Mouse (Mus musculus) MEL (cell line): ENCODE measurements at regions not wholly inside any gene's neighbourhood (a gene's known extent, or its start where the extent isn't known, plus 50 kb on each side); places are given as distances from the start of the nearest gene placed in this dataset.

Source experiments
- DNase-seq: peaks from one replicate; pipeline ENCODE4 v3.0.0; 2011; ENCODE audit warnings: low read depth, low spot score
- H3K27ac ChIP-seq: 2 replicates; pipeline ENCODE4 v1.5.1; 2012; ENCODE audit warnings: low read depth, mild to moderate bottlenecking, control low read depth, low read length, moderate library complexity; ENCODE audit not compliant: control insufficient read depth
- H3K27me3 ChIP-seq, 2 experiments: fragments of 150-350 bp in 1 of 2; sonication (generic) in 1 of 2; 2 replicates each; pipeline ENCODE4 v1.6.1; 2012; ENCODE audit warnings: low read length in 2 of 2, mild to moderate bottlenecking in 2 of 2, improper control_type of control experiment in 1 of 2, moderate library complexity in 1 of 2; ENCODE audit not compliant: insufficient read depth in 2 of 2, control insufficient read depth in 1 of 2
- H3K36me3 ChIP-seq, 2 experiments: 2 replicates each; pipeline ENCODE4 v1.6.1; 2012 to 2014; ENCODE audit warnings: low read length in 2 of 2, improper control_type of control experiment in 1 of 2, inconsistent platforms in 1 of 2, mild to moderate bottlenecking in 1 of 2; ENCODE audit not compliant: insufficient read depth in 2 of 2, control insufficient read depth in 1 of 2
- H3K4me1 ChIP-seq, 2 experiments: fragments of 150-350 bp in 1 of 2; sonication (generic) in 1 of 2; 2 replicates each; pipeline ENCODE4 v1.6.1; 2012; ENCODE audit warnings: low read length in 2 of 2, improper control_type of control experiment in 1 of 2, mild to moderate bottlenecking in 1 of 2; ENCODE audit not compliant: insufficient read depth in 2 of 2, control insufficient read depth in 1 of 2
- H3K4me3 ChIP-seq, 2 experiments: fragments of 150-350 bp in 1 of 2; sonication (generic) in 1 of 2; 2 replicates each; pipeline ENCODE4 v1.5.1; 2012; ENCODE audit warnings: low read depth in 2 of 2, low read length in 2 of 2, mild to moderate bottlenecking in 2 of 2, moderate library complexity in 2 of 2, control low read depth in 1 of 2, improper control_type of control experiment in 1 of 2; ENCODE audit not compliant: control insufficient read depth in 1 of 2, insufficient read depth in 1 of 2
- H3K79me2 ChIP-seq: 2 replicates; pipeline ENCODE4 v1.6.1; 2012; ENCODE audit warnings: mild to moderate bottlenecking, low read length, moderate library complexity; ENCODE audit not compliant: control insufficient read depth, poor library complexity, insufficient read depth
- H3K9ac ChIP-seq: 2 replicates; pipeline ENCODE4 v1.6.1; 2012; ENCODE audit warnings: low read depth, mild to moderate bottlenecking, control low read depth, low read length, moderate library complexity; ENCODE audit not compliant: control insufficient read depth, poor library complexity, severe bottlenecking
- H3K9me3 ChIP-seq: fragments of 150-350 bp; sonication (generic); replicated peaks from 2 replicates; pipeline ENCODE4 v1.6.1; 2012; ENCODE audit warnings: mild to moderate bottlenecking, low read length, improper control_type of control experiment, moderate library complexity; ENCODE audit not compliant: insufficient read depth
- CHD2 ChIP-seq: IDR thresholded peaks from 2 replicates; pipeline ENCODE4 v1.6.1; 2011; ENCODE audit warnings: low read length, improper control_type of control experiment
- CTCF ChIP-seq, 3 experiments: IDR thresholded peaks in 2 of 3; conservative IDR thresholded peaks in 1 of 3; 2 replicates each; pipeline ENCODE4 v1.5.1; 2011 to 2012; ENCODE audit warnings: low read length in 3 of 3, low read depth in 2 of 3, mild to moderate bottlenecking in 2 of 3, improper control_type of control experiment in 1 of 3, inconsistent platforms in 1 of 3, mixed read lengths in 1 of 3, moderate library complexity in 1 of 3; ENCODE audit not compliant: control insufficient read depth in 1 of 3, insufficient read depth in 1 of 3, poor library complexity in 1 of 3, severe bottlenecking in 1 of 3
- ELF1 ChIP-seq: IDR thresholded peaks from 2 replicates; pipeline ENCODE4 v1.6.1; 2014; ENCODE audit warnings: low read depth, mild to moderate bottlenecking, inconsistent platforms, low read length, improper control_type of control experiment, moderate library complexity
- EP300 ChIP-seq, 2 experiments: IDR thresholded peaks; 2 replicates each; pipeline ENCODE4 v1.6.1; 2011; ENCODE audit warnings: improper control_type of control experiment in 2 of 2, low read length in 2 of 2, low read depth in 1 of 2, mild to moderate bottlenecking in 1 of 2
- ETS1 ChIP-seq: IDR thresholded peaks from 2 replicates; pipeline ENCODE4 v1.6.1; 2012; ENCODE audit warnings: low read depth, mild to moderate bottlenecking, inconsistent platforms, low read length, improper control_type of control experiment, moderate library complexity
- GABPA ChIP-seq: IDR thresholded peaks from 2 replicates; pipeline ENCODE4 v1.6.1; 2012; ENCODE audit warnings: low read depth, mild to moderate bottlenecking, inconsistent platforms, low read length, improper control_type of control experiment, moderate library complexity
- HCFC1 ChIP-seq: IDR thresholded peaks from 2 replicates; pipeline ENCODE4 v1.6.1; 2012; ENCODE audit warnings: low read depth, mild to moderate bottlenecking, inconsistent platforms, low read length, improper control_type of control experiment, moderate library complexity
- JUND ChIP-seq: IDR thresholded peaks from 2 replicates; pipeline ENCODE4 v1.6.1; 2011; ENCODE audit warnings: low read depth, mild to moderate bottlenecking, improper control_type of control experiment, low read length
- KAT2A ChIP-seq: conservative IDR thresholded peaks from 2 replicates; pipeline ENCODE4 v1.6.1; 2012; ENCODE audit warnings: low read depth, low read length, improper control_type of control experiment, inconsistent platforms
- MAFK ChIP-seq: IDR thresholded peaks from 2 replicates; pipeline ENCODE4 v1.6.1; 2011; ENCODE audit warnings: low read depth, mild to moderate bottlenecking, low read length, improper control_type of control experiment, borderline replicate concordance
- MAZ ChIP-seq: IDR thresholded peaks from 2 replicates; pipeline ENCODE4 v1.6.1; 2012; ENCODE audit warnings: low read depth, mild to moderate bottlenecking, inconsistent platforms, low read length, improper control_type of control experiment
- MXI1 ChIP-seq: IDR thresholded peaks from 2 replicates; pipeline ENCODE4 v1.6.1; 2011; ENCODE audit warnings: mild to moderate bottlenecking, low read depth, low read length, improper control_type of control experiment
- MYC ChIP-seq: IDR thresholded peaks from 2 replicates; pipeline ENCODE4 v1.6.1; 2011; ENCODE audit warnings: low read depth, mild to moderate bottlenecking, low read length, improper control_type of control experiment, moderate library complexity
- NELFE ChIP-seq: IDR thresholded peaks from 2 replicates; pipeline ENCODE4 v1.6.1; 2011; ENCODE audit warnings: low read depth, low read length, improper control_type of control experiment
- POLR2A ChIP-seq, 2 experiments: IDR thresholded peaks; 2 replicates each; pipeline ENCODE4 v1.6.1; 2011 to 2012; ENCODE audit warnings: low read length in 2 of 2, mild to moderate bottlenecking in 2 of 2, control low read depth in 1 of 2, improper control_type of control experiment in 1 of 2, low read depth in 1 of 2, moderate library complexity in 1 of 2; ENCODE audit not compliant: control insufficient read depth in 1 of 2, insufficient read depth in 1 of 2, poor library complexity in 1 of 2
- POLR2AphosphoS2 ChIP-seq: IDR thresholded peaks from 2 replicates; pipeline ENCODE4 v1.6.1; 2011; ENCODE audit warnings: low read length, improper control_type of control experiment
- RAD21 ChIP-seq: IDR thresholded peaks from 2 replicates; pipeline ENCODE4 v1.6.1; 2011; ENCODE audit warnings: mild to moderate bottlenecking, low read depth, low read length, improper control_type of control experiment
- TBP ChIP-seq: IDR thresholded peaks from 2 replicates; pipeline ENCODE4 v1.8.0; 2011; ENCODE audit warnings: low read depth, low read length, improper control_type of control experiment
- TCF12 ChIP-seq: IDR thresholded peaks from 2 replicates; pipeline ENCODE4 v1.6.1; 2014; ENCODE audit warnings: low read depth, mild to moderate bottlenecking, inconsistent platforms, low read length, improper control_type of control experiment, moderate library complexity
- UBTF ChIP-seq: IDR thresholded peaks from 2 replicates; pipeline ENCODE4 v1.6.1; 2012; ENCODE audit warnings: low read depth, mild to moderate bottlenecking, inconsistent platforms, low read length, improper control_type of control experiment, moderate library complexity, borderline replicate concordance; ENCODE audit not compliant: insufficient read depth
- USF1 ChIP-seq: IDR thresholded peaks from 2 replicates; pipeline ENCODE4 v1.6.1; 2014; ENCODE audit warnings: low read depth, mild to moderate bottlenecking, inconsistent platforms, low read length, improper control_type of control experiment, moderate library complexity
- USF2 ChIP-seq, 2 experiments: IDR thresholded peaks; 2 replicates each; pipeline ENCODE4 v1.6.1; 2011 to 2012; ENCODE audit warnings: improper control_type of control experiment in 2 of 2, low read length in 2 of 2, borderline replicate concordance in 1 of 2, inconsistent platforms in 1 of 2, low read depth in 1 of 2, mild to moderate bottlenecking in 1 of 2; ENCODE audit not compliant: insufficient read depth in 1 of 2
- ZC3H11A ChIP-seq: IDR thresholded peaks from 2 replicates; pipeline ENCODE4 v1.6.1; 2012; ENCODE audit warnings: low read depth, mild to moderate bottlenecking, inconsistent platforms, low read length, improper control_type of control experiment
- ZMIZ1 ChIP-seq: IDR thresholded peaks from 2 replicates; pipeline ENCODE4 v1.6.1; 2012; ENCODE audit warnings: low read depth, mild to moderate bottlenecking, inconsistent platforms, low read length, improper control_type of control experiment, moderate library complexity

GRCm38 (mm10) chr3:33383622-33384021 lies 240.6 kb upstream of the Pex5l start:
- Histone ChIP-seq H3K4me1 (no peaks in the 10 kb centered on the region), H3K27me3 (no peaks in the 10 kb centered on the region), H3K36me3 (no peaks in the 10 kb centered on the region), H3K27ac (no peak overlapping the region), H3K9ac (no peak overlapping the region), H3K79me2 (no peaks in the 10 kb centered on the region), H3K4me3 (no peak overlapping the region), H3K9me3 (no peaks in the 10 kb centered on the region)
- DNase-seq = no peak
- no peak for TF ChIP-seq MXI1
- TF ChIP-seq NELFE = no peak
- no peak for TF ChIP-seq MYC
- TF ChIP-seq JUND = no peak
- TF ChIP-seq ETS1 = no peak
- TF ChIP-seq GABPA = no peak
- TF ChIP-seq MAFK = no peak
- no peak for TF ChIP-seq ZMIZ1
- no peak for TF ChIP-seq KAT2A
- TF ChIP-seq POLR2AphosphoS2 = no peak
- no peak for TF ChIP-seq UBTF
- no peak for TF ChIP-seq TCF12
- TF ChIP-seq CTCF (IDR thresholded peaks at IDR 0.05 in 2 of 3, conservative IDR thresholded peaks at IDR 0.05 in 1 of 3; ENCODE audit: control insufficient read depth in 1 of 3, insufficient read depth in 1 of 3, low read depth in 2 of 3, low read length in 3 of 3, poor library complexity in 1 of 3, severe bottlenecking in 1 of 3) = no peak
- TF ChIP-seq POLR2A (IDR thresholded peaks at IDR 0.05; ENCODE audit: control insufficient read depth in 1 of 2, insufficient read depth in 1 of 2, low read depth in 1 of 2, low read length in 2 of 2, poor library complexity in 1 of 2) = no peak
- no peak for TF ChIP-seq EP300 (IDR thresholded peaks at IDR 0.05; ENCODE audit: low read depth in 1 of 2, low read length in 2 of 2)
- no peak for TF ChIP-seq CHD2
- TF ChIP-seq RAD21 = no peak
- no peak for TF ChIP-seq ZC3H11A
- TF ChIP-seq ELF1 = no peak
- TF ChIP-seq HCFC1 = no peak

- Histone ChIP-seq H3K27ac (no peak overlapping the region), H3K9ac (no peak overlapping the region), H3K36me3 (no peaks in the 10 kb centered on the region), H3K9me3 (no peaks in the 10 kb centered on the region), H3K79me2 (no peaks in the 10 kb centered on the region), H3K4me3 (no peak overlapping the region), H3K4me1 (no peaks in the 10 kb centered on the region), H3K27me3 (no peaks in the 10 kb centered on the region)
- TF ChIP-seq USF1 (no peak), USF2 (IDR thresholded peaks at IDR 0.05; ENCODE audit: borderline replicate concordance in 1 of 2, insufficient read depth in 1 of 2, low read depth in 1 of 2, low read length in 2 of 2) (no peak), JUND (no peak), KAT2A (no peak), MAZ (no peak), TBP (no peak), NELFE (no peak), MAFK (no peak), ZC3H11A (no peak)
- DNase-seq = no peak
These were observed 236.6 kb upstream of the Pex5l start for GRCm38 (mm10) chr3:33379604-33380003.
